22 mouse cellular contexts compared by ENCODE assay signal in genomic region chr10:84339456-84339855, GRCm38 (mm10).
DNase-seq lines count a peak whose midpoint lies in the region; ATAC-seq and TF ChIP-seq lines count a peak whose summit lies in the region.
"Had no signal": no experiment of that assay in that cellular context is flagged by ENCODE, and none has a peak within 500 bp of the region (broad histone marks: within the 10 kb centered on the region; RNA-seq: fewer than 3 reads in every experiment).

No protein-coding gene starts in this region.

- no peaks in the 10 kb centered on the region for H3K36me3 ChIP-seq in kidney, adult 2 months (ENCODE audit: control insufficient read depth, insufficient read depth, low read length)
- H3K36me3 ChIP-seq in kidney, embryonic 16.5 days (ENCODE audit: insufficient read depth, low read length): no peaks in the 10 kb centered on the region
- H3K36me3 ChIP-seq: embryonic facial prominence, embryonic 13.5 days; hindbrain, embryonic 13.5 days; midbrain, embryonic 12.5 days; neural tube, embryonic 12.5 days; stomach, embryonic 15.5 days had no signal

- H3K4me1 ChIP-seq in kidney, adult 2 months (ENCODE audit: control insufficient read depth, insufficient read depth, low read length): no peaks in the 10 kb centered on the region
- no peaks in the 10 kb centered on the region for H3K4me1 ChIP-seq in kidney, embryonic 16.5 days (ENCODE audit: insufficient read depth, low read length)
- H3K4me1 ChIP-seq: embryonic facial prominence, embryonic 13.5 days; hindbrain, embryonic 13.5 days; midbrain, embryonic 12.5 days; neural tube, embryonic 12.5 days; stomach, embryonic 15.5 days had no signal

- ATAC-seq in kidney, embryonic 16.5 days (ENCODE audit: low FRiP score, low TSS enrichment): no peak
- ATAC-seq: forebrain, postnatal 0 days; inflammation-experienced regulatory T-cells, adult 6 months had no signal

- WGBS in kidney, adult 2 months: 37% methylated on average over 4 of the region's 4 CpGs
- 65% methylated on average over 4 of the region's 4 CpGs for WGBS in kidney, embryonic 16.5 days

- no peak for TF ChIP-seq CTCF in gastrocnemius, adult 2 months (IDR thresholded peaks at IDR 0.05)
- no peak for TF ChIP-seq CTCF in kidney, adult 2 months (conservative IDR thresholded peaks at IDR 0.05; ENCODE audit: insufficient read depth, insufficient read length, low read depth, low read length)

- peak overlapping the region; percentile 38 for H3K27ac ChIP-seq in gastrocnemius, adult 2 months
- H3K27ac ChIP-seq in kidney, adult 2 months (ENCODE audit: insufficient read depth, low read depth, low read length): peak overlapping the region; percentile 26; the same call in 1 of the 2 replicates
- H3K27ac ChIP-seq in kidney, embryonic 16.5 days (ENCODE audit: low read length): no peak overlapping the region
- H3K27ac ChIP-seq: embryonic facial prominence, embryonic 13.5 days; hindbrain, embryonic 13.5 days; liver, embryonic 14.5 days; midbrain, embryonic 12.5 days; neural tube, embryonic 12.5 days; stomach, embryonic 15.5 days had no signal

- intact Hi-C loops in gastrocnemius, adult 2 months (cut with DNase I): loop anchor here (10.0 kb wide), 1 partner anchor 1375 kb away; no protein-coding TSS in a partner anchor
- intact Hi-C loops in gastrocnemius, postnatal 14 days (cut with DNase I; ENCODE audit: low total_unique reads): no loop called here

- no peak overlapping the region for H3K4me2 ChIP-seq in kidney, embryonic 16.5 days (replicated peaks; ENCODE audit: low read depth, low read length)
- H3K4me2 ChIP-seq: embryonic facial prominence, embryonic 13.5 days; hindbrain, embryonic 13.5 days; midbrain, embryonic 12.5 days; neural tube, embryonic 12.5 days; stomach, embryonic 15.5 days had no signal

- H3K9ac ChIP-seq in kidney, embryonic 16.5 days (replicated peaks; ENCODE audit: low read length): no peak overlapping the region
- H3K9ac ChIP-seq: embryonic facial prominence, embryonic 13.5 days; forebrain, postnatal 0 days; hindbrain, embryonic 13.5 days; liver, embryonic 14.5 days; midbrain, embryonic 12.5 days; neural tube, embryonic 12.5 days; stomach, embryonic 15.5 days had no signal

- TF ChIP-seq POLR2A in kidney, adult 2 months (IDR thresholded peaks at IDR 0.05; ENCODE audit: low read depth, low read length): no peak

- no peaks in the 10 kb centered on the region for H3K9me3 ChIP-seq in kidney, embryonic 16.5 days (ENCODE audit: low read length)
- H3K9me3 ChIP-seq: embryonic facial prominence, embryonic 13.5 days; hindbrain, embryonic 13.5 days; midbrain, embryonic 12.5 days; neural tube, embryonic 12.5 days; stomach, embryonic 15.5 days had no signal

- no peaks in the 10 kb centered on the region for H3K27me3 ChIP-seq in kidney, adult 2 months (replicated peaks; ENCODE audit: control insufficient read depth, insufficient read depth, low read length)
- H3K27me3 ChIP-seq in kidney, embryonic 16.5 days (ENCODE audit: insufficient read depth, low read length): no peaks in the 10 kb centered on the region
- H3K27me3 ChIP-seq: CH12.LX; embryonic facial prominence, embryonic 13.5 days; hindbrain, embryonic 13.5 days; midbrain, embryonic 12.5 days; neural tube, embryonic 12.5 days; stomach, embryonic 15.5 days had no signal

- H3K4me3 ChIP-seq in gastrocnemius, adult 2 months: no peak overlapping the region
- H3K4me3 ChIP-seq in kidney, adult 2 months (ENCODE audit: insufficient read depth, low read depth, low read length): no peak overlapping the region
- H3K4me3 ChIP-seq in kidney, embryonic 16.5 days (ENCODE audit: low read length): no peak overlapping the region
- H3K4me3 ChIP-seq: embryonic facial prominence, embryonic 13.5 days; hindbrain, embryonic 13.5 days; midbrain, embryonic 12.5 days; neural tube, embryonic 12.5 days; stomach, embryonic 15.5 days had no signal

- DNase-seq in gastrocnemius, adult 2 months: no peak
- DNase-seq in gastrocnemius, postnatal 14 days: no peak
- DNase-seq in kidney, adult 2 months: peak; percentile 60
- peak; percentile 62 for DNase-seq in NIH3T3 (ENCODE audit: low read depth)
- peak; percentile 14 to 34 for DNase-seq in kidney, postnatal 36 days
- no peak for DNase-seq in frontal cortex, postnatal 14 days (ENCODE audit: low spot score in 2 of 2)
- no peak for DNase-seq in embryo, embryonic 11 days
- DNase-seq: adrenal gland, adult 8-10 months; cerebellum, adult 9-11 months; forebrain, postnatal 0 days; spleen, adult 18-20 months; thymus, adult 18-20 months; thymus, postnatal 4 days had no signal

Comparison
In these comparisons a context has a peak if more than half of its experiments do, and no peak if none do; other contexts are left out.
1. DNase-seq: peak in kidney, adult 2 months (single experiment), NIH3T3 (single experiment) and kidney, postnatal 36 days (2 of 2); none in gastrocnemius, adult 2 months (single experiment), gastrocnemius, postnatal 14 days (single experiment), frontal cortex, postnatal 14 days (0 of 2) and embryo, embryonic 11 days (single experiment).